Mouse (Mus musculus) thymus, postnatal 10 days (tissue): ENCODE data around the gene Pole3.
"Not testable (repeated sequence)": the region's sequence is repeated elsewhere in the genome, so short reads cannot be mapped to it uniquely, and the experiment has no call there.

Experiments used
- DNase-seq, 2 experiments: peaks; one replicate each; pipeline ENCODE4 v3.0.0; 2021; ENCODE audit warnings: low spot score in 2 of 2

Pole3 gene

GRCm38 (mm10) chr4:62487914-62488313 is 37.0 kb downstream of the Pole3 start:
- DNase-seq, result no peak

GRCm38 (mm10) chr4:62487172-62487571 is 37.7 kb downstream of the Pole3 start:
- DNase-seq, result no peak

GRCm38 (mm10) chr4:62486162-62486696 is 38.6 kb downstream of the Pole3 start:
- no peak for DNase-seq

GRCm38 (mm10) chr4:62485450-62486161 is 39.3 kb downstream of the Pole3 start:
- no peak for DNase-seq

GRCm38 (mm10) chr4:62484928-62485327 is 39.9 kb downstream of the Pole3 start:
- DNase-seq, result peak in 1 of 2 experiments; percentile 23

- no peak for DNase-seq
Observed at GRCm38 (mm10) chr4:62480709-62481605, 43.9 kb downstream of the Pole3 start.

- DNase-seq, result peak; percentile 44 to 61
Observed at GRCm38 (mm10) chr4:62479937-62480708, 44.7 kb downstream of the Pole3 start, which contains the start of gene Bspry. TSS of gene Bspry (plus strand) at chr4:62480053.

GRCm38 (mm10) chr4:62479593-62479936 is 45.3 kb downstream of the Pole3 start:
- not testable (repeated sequence) for DNase-seq

GRCm38 (mm10) chr4:62477542-62478244 is 47.2 kb downstream of the Pole3 start:
- DNase-seq, result no peak

- peak; percentile 20 to 49 for DNase-seq
Observed at GRCm38 (mm10) chr4:62475793-62476192, 49.1 kb downstream of the Pole3 start.

GRCm38 (mm10) chr4:62475131-62475530 is 49.7 kb downstream of the Pole3 start:
- DNase-seq, result peak; percentile 21 to 22
